Mouse (Mus musculus): Measurements from ENCODE around the gene Tbc1d14. TPM values are rescaled to one million over a fixed set of nuclear protein-coding genes. Genes with fewer than 3 reads are reported as not detected.

The Tbc1d14 gene
- polyA plus RNA-seq, 1 experiment from 2014 or later: 40.1 TPM

GRCm38 (mm10) chr5:36598883-36599282 lies 5.8 kb upstream of the Tbc1d14 start:
- no peak overlapping the region for H3K27ac ChIP-seq
- H3K9ac ChIP-seq: no peak overlapping the region
- no peak overlapping the region for H3K4me2 ChIP-seq
- 0 out of 2 replicates have a peak, but pooled peaks cover 2% of the 10 kb centered on the region for H3K4me1 ChIP-seq
- H3K4me3 ChIP-seq: no peak overlapping the region
- H3K36me3 ChIP-seq: peaks cover 51% of the 10 kb centered on the region
- no peak for ATAC-seq (ENCODE audit: insufficient number of reproducible peaks, low FRiP score, low TSS enrichment, low read depth)
- no peaks in the 10 kb centered on the region for H3K27me3 ChIP-seq
- WGBS: 85% methylated on average over 1 of the region's 1 CpGs
- no peaks in the 10 kb centered on the region for H3K9me3 ChIP-seq

DNA sequence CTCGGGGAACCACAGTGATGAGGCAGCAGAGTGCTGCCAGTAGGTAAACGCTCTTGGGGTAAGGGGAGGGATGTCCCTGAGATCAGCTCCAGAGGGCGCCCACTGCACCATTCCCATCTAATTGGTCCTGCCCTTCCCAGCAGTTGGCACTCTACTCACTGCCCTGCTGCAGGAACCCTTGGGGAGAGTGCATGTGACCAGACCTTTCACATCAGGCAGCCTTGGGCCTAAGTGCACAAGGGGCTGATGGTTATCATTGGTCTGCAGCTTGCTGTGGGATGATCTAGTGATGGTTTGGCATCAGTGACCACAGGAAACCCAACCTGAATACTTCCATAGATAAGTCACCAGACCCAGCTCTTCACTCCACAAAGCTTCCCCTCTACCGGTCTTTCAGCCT lies 4.6 kb upstream of the Tbc1d14 start:
- H3K4me2 ChIP-seq: no peak overlapping the region
- H3K4me1 ChIP-seq: 0 out of 2 replicates have a peak, but pooled peaks cover 2% of the 10 kb centered on the region
- H3K9ac ChIP-seq: no peak overlapping the region
- H3K27me3 ChIP-seq: no peaks in the 10 kb centered on the region
- WGBS: 28% methylated on average over 4 of the region's 4 CpGs
- no peaks in the 10 kb centered on the region for H3K9me3 ChIP-seq
- H3K27ac ChIP-seq: no peak overlapping the region
- ATAC-seq (ENCODE audit: insufficient number of reproducible peaks, low FRiP score, low TSS enrichment, low read depth): no peak
- H3K4me3 ChIP-seq: no peak overlapping the region
- H3K36me3 ChIP-seq: peaks cover 39% of the 10 kb centered on the region

GRCm38 (mm10) chr5:36596225-36596624 lies 3.1 kb upstream of the Tbc1d14 start:
- Histone ChIP-seq H3K27me3 (no peaks in the 10 kb centered on the region), H3K27ac (no peak overlapping the region), H3K36me3 (peaks cover 24% of the 10 kb centered on the region), H3K9me3 (no peaks in the 10 kb centered on the region), H3K9ac (no peak overlapping the region), H3K4me2 (no peak overlapping the region), H3K4me1 (0 out of 2 replicates have a peak, but pooled peaks cover 2% of the 10 kb centered on the region), H3K4me3 (no peak overlapping the region)
- ATAC-seq (ENCODE audit: insufficient number of reproducible peaks, low FRiP score, low TSS enrichment, low read depth): no peak
- 70% methylated on average over 5 of the region's 5 CpGs for WGBS

GRCm38 (mm10) chr5:36595115-36595514 lies 2.0 kb upstream of the Tbc1d14 start:
- no peaks in the 10 kb centered on the region for H3K27me3 ChIP-seq
- H3K4me1 ChIP-seq: 0 out of 2 replicates have a peak, but pooled peaks cover 2% of the 10 kb centered on the region
- no peak overlapping the region for H3K4me3 ChIP-seq
- H3K9ac ChIP-seq: no peak overlapping the region
- no peak overlapping the region for H3K4me2 ChIP-seq
- ATAC-seq (ENCODE audit: insufficient number of reproducible peaks, low FRiP score, low TSS enrichment, low read depth): no peak
- H3K27ac ChIP-seq: no peak overlapping the region
- WGBS: 20% methylated on average over 3 of the region's 3 CpGs
- H3K9me3 ChIP-seq: no peaks in the 10 kb centered on the region
- H3K36me3 ChIP-seq: peaks cover 14% of the 10 kb centered on the region

DNA sequence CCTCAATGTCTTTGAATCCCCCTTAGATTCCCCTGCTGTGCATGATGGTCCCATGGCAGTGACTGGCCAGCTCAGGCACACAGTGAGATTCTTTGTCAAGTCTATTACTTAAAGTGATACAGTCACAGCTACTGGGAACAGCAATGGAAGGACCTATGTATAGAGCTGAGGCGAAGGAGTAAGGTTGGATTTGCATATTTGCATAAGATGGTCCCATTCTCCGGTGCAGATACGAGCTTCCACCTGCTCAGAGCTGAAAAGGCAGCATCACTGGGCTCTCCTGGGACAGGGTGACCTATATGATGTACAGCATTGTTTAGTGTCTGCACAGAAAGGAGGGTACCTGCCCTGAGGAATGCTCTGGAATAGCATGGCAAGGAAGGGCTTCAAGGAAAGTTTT lies 1.3 kb upstream of the Tbc1d14 start:
- no peaks in the 10 kb centered on the region for H3K9me3 ChIP-seq
- H3K4me2 ChIP-seq: no peak overlapping the region
- no peak overlapping the region for H3K9ac ChIP-seq
- no peak for ATAC-seq (ENCODE audit: insufficient number of reproducible peaks, low FRiP score, low TSS enrichment, low read depth)
- H3K27me3 ChIP-seq: no peaks in the 10 kb centered on the region
- H3K36me3 ChIP-seq: peaks cover 7% of the 10 kb centered on the region
- 82% methylated on average over 3 of the region's 3 CpGs for WGBS
- H3K4me3 ChIP-seq: no peak overlapping the region
- 0 out of 2 replicates have a peak, but pooled peaks cover 2% of the 10 kb centered on the region for H3K4me1 ChIP-seq
- no peak overlapping the region for H3K27ac ChIP-seq

DNA sequence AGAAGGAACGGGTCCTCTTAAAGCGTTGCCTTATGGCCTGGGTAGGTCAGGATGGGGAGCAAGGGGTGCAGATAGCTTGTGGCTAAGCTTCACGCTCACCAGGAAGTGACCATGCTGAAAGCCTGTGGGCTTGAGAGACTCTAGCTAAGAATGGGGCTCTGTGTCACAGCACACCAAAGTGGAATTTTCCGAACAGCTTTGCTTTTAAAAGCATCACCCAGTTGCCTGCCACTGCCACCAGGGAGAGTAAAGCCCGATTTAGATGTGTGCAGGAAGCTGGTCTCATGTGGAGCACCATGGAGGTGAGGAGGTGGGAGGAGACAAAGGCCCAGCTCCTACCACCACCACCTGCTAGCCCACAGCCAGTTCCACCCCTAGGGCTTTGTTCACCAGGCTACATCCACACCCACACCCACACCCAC lies 2.6 kb downstream of the Tbc1d14 start:
- H3K36me3 ChIP-seq: no peaks in the 10 kb centered on the region
- no peak for ATAC-seq (ENCODE audit: insufficient number of reproducible peaks, low FRiP score, low TSS enrichment, low read depth)
- no peaks in the 10 kb centered on the region for H3K4me1 ChIP-seq
- H3K9me3 ChIP-seq: no peaks in the 10 kb centered on the region
- H3K4me3 ChIP-seq: no peak overlapping the region
- no peak overlapping the region for H3K27ac ChIP-seq
- no peak overlapping the region for H3K4me2 ChIP-seq
- H3K27me3 ChIP-seq: 0 out of 2 replicates have a peak, but pooled peaks cover 3% of the 10 kb centered on the region
- H3K9ac ChIP-seq: no peak overlapping the region
- 58% methylated on average over 5 of the region's 5 CpGs for WGBS

DNA sequence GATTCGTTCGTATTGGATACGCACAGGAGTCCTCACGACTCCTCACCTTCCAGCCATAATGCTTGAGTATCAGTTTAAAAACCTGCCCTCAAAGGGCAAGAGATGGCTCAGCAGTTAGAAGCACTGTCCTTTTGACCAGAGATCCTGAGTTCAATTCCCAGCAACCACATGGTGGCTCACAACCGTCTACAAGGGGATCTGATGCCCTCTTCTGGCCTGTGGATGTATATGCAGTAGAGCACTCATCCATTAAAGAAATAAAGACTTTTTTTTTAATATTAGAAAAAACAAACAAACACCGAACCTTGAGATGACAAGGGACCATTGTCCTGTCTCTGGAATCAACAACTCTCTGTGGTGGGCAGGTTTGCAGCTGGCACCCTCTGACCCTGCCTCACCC lies 8.8 kb downstream of the Tbc1d14 start:
- Histone ChIP-seq H3K27me3 (0 out of 2 replicates have a peak, but pooled peaks cover 3% of the 10 kb centered on the region), H3K9ac (no peak overlapping the region), H3K4me1 (peaks cover 17% of the 10 kb centered on the region), H3K4me3 (no peak overlapping the region), H3K4me2 (no peak overlapping the region), H3K27ac (no peak overlapping the region), H3K9me3 (no peaks in the 10 kb centered on the region), H3K36me3 (no peaks in the 10 kb centered on the region)
- ATAC-seq (ENCODE audit: insufficient number of reproducible peaks, low FRiP score, low TSS enrichment, low read depth): no peak
- WGBS: 70% methylated on average over 6 of the region's 6 CpGs

GRCm38 (mm10) chr5:36581924-36582642 lies 11.0 kb downstream of the Tbc1d14 start:
- 1% methylated on average over 54 of the region's 54 CpGs for WGBS
- peak overlapping the region; percentile 62 for H3K9ac ChIP-seq
- H3K9me3 ChIP-seq: no peaks in the 10 kb centered on the region
- peak; percentile 98 for ATAC-seq (ENCODE audit: insufficient number of reproducible peaks, low FRiP score, low TSS enrichment, low read depth)
- H3K36me3 ChIP-seq: no peaks in the 10 kb centered on the region
- H3K4me2 ChIP-seq: peak overlapping the region; percentile 95
- peak overlapping the region; percentile 89 for H3K27ac ChIP-seq
- 0 out of 2 replicates have a peak, but pooled peaks cover 3% of the 10 kb centered on the region for H3K27me3 ChIP-seq
- H3K4me1 ChIP-seq: peaks cover 17% of the 10 kb centered on the region
- H3K4me3 ChIP-seq: peak overlapping the region; percentile 80

GRCm38 (mm10) chr5:36581259-36581923 lies 11.7 kb downstream of the Tbc1d14 start:
- Histone ChIP-seq H3K36me3 (no peaks in the 10 kb centered on the region), H3K9me3 (no peaks in the 10 kb centered on the region), H3K4me1 (peaks cover 17% of the 10 kb centered on the region), H3K27me3 (0 out of 2 replicates have a peak, but pooled peaks cover 3% of the 10 kb centered on the region), H3K27ac (no peak overlapping the region), H3K4me3 (peak overlapping the region; percentile 80), H3K4me2 (peak overlapping the region; percentile 95), H3K9ac (peak overlapping the region; percentile 45; the same call in 1 of the 2 replicates)
- ATAC-seq (ENCODE audit: insufficient number of reproducible peaks, low FRiP score, low TSS enrichment, low read depth): no peak
- under 1% methylated on average over 34 of the region's 40 CpGs for WGBS

- no peaks in the 10 kb centered on the region for H3K36me3 ChIP-seq
- no peaks in the 10 kb centered on the region for H3K27me3 ChIP-seq
- H3K9ac ChIP-seq: no peak overlapping the region
- H3K4me3 ChIP-seq: no peak overlapping the region
- no peak for ATAC-seq (ENCODE audit: insufficient number of reproducible peaks, low FRiP score, low TSS enrichment, low read depth)
- WGBS: 64% methylated on average over 7 of the region's 7 CpGs
- H3K9me3 ChIP-seq: no peaks in the 10 kb centered on the region
- no peak overlapping the region for H3K27ac ChIP-seq
- H3K4me1 ChIP-seq: peaks cover 23% of the 10 kb centered on the region
- no peak overlapping the region for H3K4me2 ChIP-seq
Observed at GRCm38 (mm10) chr5:36579967-36580366, 13.1 kb downstream of the Tbc1d14 start.

DNA sequence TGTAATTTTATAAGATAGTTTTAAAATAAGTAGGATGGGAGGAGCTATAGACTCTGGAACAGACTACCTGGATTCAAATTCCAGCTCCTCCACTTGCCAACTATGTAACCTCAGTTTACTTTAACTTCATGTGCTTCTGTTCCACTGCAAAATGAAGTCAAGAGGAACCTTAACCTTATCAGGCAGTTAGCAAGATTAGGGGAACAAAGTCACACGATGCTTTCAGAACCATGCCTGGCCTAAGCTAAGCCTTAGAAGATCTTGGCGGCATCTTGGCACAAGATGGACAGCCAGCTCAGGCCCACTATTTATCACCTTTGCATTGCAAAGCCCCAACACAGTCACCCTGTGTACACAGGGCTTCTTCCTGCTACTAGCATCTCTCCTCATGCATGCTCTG lies 14.1 kb downstream of the Tbc1d14 start:
- ATAC-seq (ENCODE audit: insufficient number of reproducible peaks, low FRiP score, low TSS enrichment, low read depth): no peak
- H3K9me3 ChIP-seq: no peaks in the 10 kb centered on the region
- no peak overlapping the region for H3K4me2 ChIP-seq
- no peak overlapping the region for H3K27ac ChIP-seq
- no peaks in the 10 kb centered on the region for H3K27me3 ChIP-seq
- no peaks in the 10 kb centered on the region for H3K36me3 ChIP-seq
- no peak overlapping the region for H3K9ac ChIP-seq
- H3K4me1 ChIP-seq: peaks cover 32% of the 10 kb centered on the region
- no peak overlapping the region for H3K4me3 ChIP-seq
- 85% methylated on average over 2 of the region's 2 CpGs for WGBS

DNA sequence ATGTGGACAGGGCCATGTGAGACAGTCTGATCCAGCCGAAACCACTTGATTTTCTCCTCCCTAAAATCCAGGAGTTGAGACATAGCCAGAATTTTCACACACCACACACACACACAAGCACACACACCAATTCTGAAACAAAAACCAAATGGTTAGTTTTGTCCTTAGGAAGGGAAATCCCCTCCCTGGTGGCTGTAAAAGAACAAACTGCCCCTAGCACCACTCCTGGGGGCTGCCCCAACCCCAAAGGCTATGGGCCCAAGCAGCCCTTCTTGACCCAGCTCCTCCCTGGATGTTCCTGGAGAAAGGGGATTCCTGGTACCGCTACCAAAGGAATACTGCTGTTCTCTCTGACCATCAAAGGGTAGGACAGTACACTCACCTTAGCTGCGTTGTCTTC lies 16.6 kb downstream of the Tbc1d14 start:
- Histone ChIP-seq H3K4me1 (peaks cover 31% of the 10 kb centered on the region), H3K4me3 (no peak overlapping the region), H3K9me3 (no peaks in the 10 kb centered on the region), H3K9ac (no peak overlapping the region), H3K27ac (no peak overlapping the region), H3K4me2 (no peak overlapping the region), H3K36me3 (peaks cover 1% of the 10 kb centered on the region), H3K27me3 (no peaks in the 10 kb centered on the region)
- 87% methylated on average over 3 of the region's 3 CpGs for WGBS
- no peak for ATAC-seq (ENCODE audit: insufficient number of reproducible peaks, low FRiP score, low TSS enrichment, low read depth)
